Mouse (Mus musculus) naive thymus-derived CD4-positive, alpha-beta T cell, adult 2 months (primary cell): ENCODE measurements around the gene Trim17.
A peak's percentile ranks its signal among the peaks of the same experiment; 100 is the strongest.

Experiments
- DNase-seq: peaks from one replicate; pipeline ENCODE4 v3.0.0-alpha.2; 2011; ENCODE audit warnings: low read depth

The Trim17 gene

GRCm38 (mm10) chr11:58954420-58955142, at the start of gene Trim17, which contains the start of gene Hist3h2a:
Gene Trim17 (plus strand): TSS chr11:58954685.
Gene Hist3h2a (plus strand): TSS chr11:58954685.
- DNase-seq = peak; percentile 95

- DNase-seq = no peak
Observed at GRCm38 (mm10) chr11:58904838-58905237, 49.6 kb upstream of the Trim17 start.

GRCm38 (mm10) chr11:58913776-58914175, 40.7 kb upstream of the Trim17 start:
- no peak for DNase-seq

GRCm38 (mm10) chr11:58914461-58915028, 39.9 kb upstream of the Trim17 start:
- peak; percentile 75 for DNase-seq

- peak; percentile 86 for DNase-seq
Observed at GRCm38 (mm10) chr11:58916879-58917744, 37.4 kb upstream of the Trim17 start.

- DNase-seq = no peak
Observed at GRCm38 (mm10) chr11:58917745-58918366, 36.6 kb upstream of the Trim17 start, which contains the start of gene Btnl10. Gene Btnl10 (plus strand): TSS chr11:58917908.

- no peak for DNase-seq
Observed at GRCm38 (mm10) chr11:58918759-58919158, 35.7 kb upstream of the Trim17 start.

- DNase-seq = no peak
Observed at GRCm38 (mm10) chr11:58922420-58922819, 32.1 kb upstream of the Trim17 start.

- no peak for DNase-seq
Observed at GRCm38 (mm10) chr11:58926651-58927050, 27.8 kb upstream of the Trim17 start.

GRCm38 (mm10) chr11:58927053-58927452, 27.4 kb upstream of the Trim17 start:
- no peak for DNase-seq

GRCm38 (mm10) chr11:58927790-58928651, 26.5 kb upstream of the Trim17 start:
- peak; percentile 91 for DNase-seq

- no peak for DNase-seq
Observed at GRCm38 (mm10) chr11:58929055-58929454, 25.4 kb upstream of the Trim17 start.

- no peak for DNase-seq
Observed at GRCm38 (mm10) chr11:58929641-58930040, 24.8 kb upstream of the Trim17 start.

- no peak for DNase-seq
Observed at GRCm38 (mm10) chr11:58930254-58930653, 24.2 kb upstream of the Trim17 start.

GRCm38 (mm10) chr11:58931576-58931975, 22.9 kb upstream of the Trim17 start:
- DNase-seq = peak; percentile 52

- DNase-seq = no peak
Observed at GRCm38 (mm10) chr11:58937909-58938308, 16.6 kb upstream of the Trim17 start.

- peak; percentile 92 for DNase-seq
Observed at GRCm38 (mm10) chr11:58938322-58939087, 16.0 kb upstream of the Trim17 start, which contains the start of gene Rnf187. Gene Rnf187 (minus strand): TSS chr11:58938916.

GRCm38 (mm10) chr11:58939088-58939439, 15.4 kb upstream of the Trim17 start:
- DNase-seq = no peak

- no peak for DNase-seq
Observed at GRCm38 (mm10) chr11:58944136-58944535, 10.3 kb upstream of the Trim17 start.

- no peak for DNase-seq
Observed at GRCm38 (mm10) chr11:58947306-58947705, 7.2 kb upstream of the Trim17 start.
